Mouse (Mus musculus) spleen, postnatal 10 days (tissue): ENCODE measurements around the gene Nynrin.

Experiments
- DNase-seq, 2 experiments: peaks; one replicate each; pipeline ENCODE4 v3.0.0; 2021 to 2022; ENCODE audit warnings: low spot score in 2 of 2

The Nynrin gene

GRCm38 (mm10) chr14:55878316-55878940, 24.6 kb downstream of the Nynrin start:
- DNase-seq = no peak

GRCm38 (mm10) chr14:55879623-55880022, 25.8 kb downstream of the Nynrin start:
- DNase-seq = peak; percentile 53 to 86

- no peak for DNase-seq
Measured at GRCm38 (mm10) chr14:55880982-55881381, 27.2 kb downstream of the Nynrin start.

GRCm38 (mm10) chr14:55882171-55882641, 28.4 kb downstream of the Nynrin start:
- DNase-seq = no peak

- no peak for DNase-seq
Measured at GRCm38 (mm10) chr14:55883149-55883661, 29.4 kb downstream of the Nynrin start.

- DNase-seq = no peak
Measured at GRCm38 (mm10) chr14:55883663-55884062, 29.9 kb downstream of the Nynrin start.

- DNase-seq = peak; percentile 29 to 52
Measured at GRCm38 (mm10) chr14:55884166-55884565, 30.4 kb downstream of the Nynrin start, which contains the start of gene Cbln3. Cbln3 (minus strand) TSS chr14:55884392.

- peak; percentile 76 to 86 for DNase-seq
Measured at GRCm38 (mm10) chr14:55884713-55885113, 30.9 kb downstream of the Nynrin start, which contains the start of gene Khnyn. Khnyn (plus strand) TSS chr14:55884947.

- DNase-seq = peak; percentile 37 to 57
Measured at GRCm38 (mm10) chr14:55885114-55885790, 31.4 kb downstream of the Nynrin start.

GRCm38 (mm10) chr14:55885791-55886271, 32.0 kb downstream of the Nynrin start:
- DNase-seq = peak in 1 of 2 experiments; percentile 70

- DNase-seq = no peak
Measured at GRCm38 (mm10) chr14:55886571-55887382, 33.0 kb downstream of the Nynrin start.

- no peak for DNase-seq
Measured at GRCm38 (mm10) chr14:55897671-55898070, 43.9 kb downstream of the Nynrin start.

GRCm38 (mm10) chr14:55898947-55899346, 45.1 kb downstream of the Nynrin start:
- no peak for DNase-seq

- DNase-seq = peak; percentile 52 to 87
Measured at GRCm38 (mm10) chr14:55899701-55900413, 46.0 kb downstream of the Nynrin start, which contains the start of gene Sdr39u1. Sdr39u1 (minus strand) TSS chr14:55900293.

GRCm38 (mm10) chr14:55900414-55900755, 46.6 kb downstream of the Nynrin start:
- DNase-seq = peak in 1 of 2 experiments; percentile 22

- DNase-seq = no peak
Measured at GRCm38 (mm10) chr14:55905518-55905917, 51.7 kb downstream of the Nynrin start.

GRCm38 (mm10) chr14:55913406-55913805, 59.6 kb downstream of the Nynrin start:
- no peak for DNase-seq

GRCm38 (mm10) chr14:55918240-55919082, 64.7 kb downstream of the Nynrin start:
- DNase-seq = peak; percentile 35 to 76

- DNase-seq = peak in 1 of 2 experiments; percentile 42
Measured at GRCm38 (mm10) chr14:55922475-55923232, 68.8 kb downstream of the Nynrin start.
